Mouse (Mus musculus) intestine, postnatal 0 days (tissue): ENCODE data around the gene Klf8. TPM values are rescaled to one million over a fixed set of nuclear protein-coding genes. Genes with fewer than 3 reads are reported as not detected.
A peak's percentile ranks its signal among the peaks of the same experiment; 100 is the strongest.

Experiments used
- ATAC-seq: fragments of 200-750 bp; cut with Nextera tagmentation; 2 replicates; pipeline ENCODE4 v1.8.0; 2017; ENCODE audit warnings: mild to moderate bottlenecking, moderate TSS enrichment, moderate library complexity
- H3K27ac ChIP-seq: fragments of 300-500 bp; sonication (generic); 2 replicates; pipeline ENCODE4 v1.5.1; 2014; ENCODE audit warnings: mild to moderate bottlenecking, low read depth, low read length, moderate library complexity
- H3K27me3 ChIP-seq: fragments of 300-500 bp; sonication (generic); replicated peaks from 2 replicates; pipeline ENCODE4 v1.6.1; 2014; ENCODE audit warnings: low read length, mixed read lengths; ENCODE audit not compliant: control insufficient read depth, insufficient read depth
- H3K36me3 ChIP-seq: fragments of 300-500 bp; sonication (generic); 2 replicates; pipeline ENCODE4 v1.6.1; 2014; ENCODE audit warnings: mild to moderate bottlenecking, moderate library complexity; ENCODE audit not compliant: control insufficient read depth, insufficient read depth
- H3K4me1 ChIP-seq: fragments of 300-500 bp; sonication (generic); replicated peaks from 2 replicates; pipeline ENCODE4 v1.6.1; 2014; ENCODE audit warnings: antibody characterized with exemption, low read length, mixed read lengths; ENCODE audit not compliant: control insufficient read depth, insufficient read depth
- H3K4me2 ChIP-seq: fragments of 300-500 bp; sonication (generic); replicated peaks from 2 replicates; pipeline ENCODE4 v1.6.1; 2014; ENCODE audit warnings: low read depth, mild to moderate bottlenecking, moderate library complexity
- H3K4me3 ChIP-seq: fragments of 300-500 bp; sonication (generic); 2 replicates; pipeline ENCODE4 v1.5.1; 2014; ENCODE audit warnings: low read depth, low read length
- H3K9ac ChIP-seq: fragments of 300-500 bp; sonication (generic); 2 replicates; pipeline ENCODE4 v1.6.1; 2014; ENCODE audit warnings: mild to moderate bottlenecking, low read depth, low read length
- H3K9me3 ChIP-seq: fragments of 300-500 bp; sonication (generic); 2 replicates; pipeline ENCODE4 v1.6.1; 2016; ENCODE audit warnings: mixed run types; ENCODE audit not compliant: control insufficient read depth
- CTCF ChIP-seq: sonication (generic); IDR thresholded peaks from 2 replicates; pipeline ENCODE4 v1.5.1; 2016; ENCODE audit warnings: low read depth, mild to moderate bottlenecking, control low read depth, antibody characterized with exemption, moderate library complexity
- WGBS: fragments of 180-500 bp; shearing (Covaris S2); extraction: QIAGEN DNeasy Blood & Tissue Kit; methylation state at CpG from one replicate; pipeline ENCODE4 v1.1.7; 2014; 5-methylcytosine and 5-hydroxymethylcytosine counted together
- polyA plus RNA-seq: library from polyadenylated mRNA; unstranded; fragments of >200 nt; fragmentation: Nextera tagmentation; extraction: Ambion mirVana; gene quantifications from 2 replicates; pipeline ENCODE4 v1.2.1, GENCODE M21; 2015

The Klf8 gene
- polyA plus RNA-seq, 1 experiment from 2014 or later: 0.33 TPM

DNA sequence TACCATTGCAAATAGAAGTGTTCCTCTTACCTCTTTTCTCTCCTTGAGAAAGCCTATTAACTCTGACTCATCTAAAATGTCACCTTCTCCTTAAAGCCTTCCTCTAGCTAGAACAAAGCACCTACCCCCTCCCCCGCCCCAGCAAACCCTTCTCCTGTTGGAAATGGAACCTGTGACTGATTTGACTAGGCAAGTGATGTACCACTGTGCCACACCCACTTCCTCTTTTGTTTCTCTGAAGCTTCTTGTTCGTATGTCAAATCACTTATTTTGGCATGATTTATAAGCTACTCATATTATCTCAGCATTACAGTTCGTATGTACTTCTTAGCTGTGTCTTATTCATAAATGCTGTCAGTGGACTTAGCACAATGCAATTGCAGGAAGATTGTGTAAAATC, 144.5 kb downstream of the Klf8 start:
- Histone ChIP-seq H3K27ac (no peak overlapping the region), H3K36me3 (no peaks in the 10 kb centered on the region), H3K9me3 (no peaks in the 10 kb centered on the region), H3K4me1 (no peaks in the 10 kb centered on the region), H3K9ac (no peak overlapping the region), H3K27me3 (no peaks in the 10 kb centered on the region), H3K4me2 (no peak overlapping the region), H3K4me3 (no peak overlapping the region)
- WGBS: 69% methylated on average over 3 of the region's 3 CpGs
- no peak for ATAC-seq
- no peak for TF ChIP-seq CTCF

DNA sequence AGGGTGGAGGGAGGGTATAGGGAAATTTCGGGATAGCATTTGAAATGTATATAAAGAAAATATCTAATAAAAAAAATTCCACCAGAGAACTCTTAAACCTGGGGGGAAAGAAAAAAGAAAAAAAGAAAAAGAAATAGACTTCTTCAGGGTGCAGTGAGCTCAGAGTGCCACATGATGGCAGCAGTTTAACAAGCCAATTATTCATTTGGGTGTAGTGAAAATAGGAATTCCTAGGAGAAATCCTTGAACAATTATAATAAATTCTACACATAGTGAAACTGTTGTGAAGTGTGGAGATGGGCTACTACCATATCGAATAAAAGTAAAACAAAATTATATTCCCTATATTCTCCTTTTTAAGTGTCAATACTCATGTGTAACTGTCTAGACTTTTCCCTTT, 152.0 kb downstream of the Klf8 start:
- no peak overlapping the region for H3K9ac ChIP-seq
- H3K27ac ChIP-seq: no peak overlapping the region
- no peaks in the 10 kb centered on the region for H3K9me3 ChIP-seq
- no peaks in the 10 kb centered on the region for H3K4me1 ChIP-seq
- ATAC-seq: no peak
- H3K4me3 ChIP-seq: no peak overlapping the region
- no peaks in the 10 kb centered on the region for H3K36me3 ChIP-seq
- no peak overlapping the region for H3K4me2 ChIP-seq
- peak; percentile 68 for TF ChIP-seq CTCF
- WGBS: 48% methylated on average over 2 of the region's 2 CpGs
- H3K27me3 ChIP-seq: no peaks in the 10 kb centered on the region

DNA sequence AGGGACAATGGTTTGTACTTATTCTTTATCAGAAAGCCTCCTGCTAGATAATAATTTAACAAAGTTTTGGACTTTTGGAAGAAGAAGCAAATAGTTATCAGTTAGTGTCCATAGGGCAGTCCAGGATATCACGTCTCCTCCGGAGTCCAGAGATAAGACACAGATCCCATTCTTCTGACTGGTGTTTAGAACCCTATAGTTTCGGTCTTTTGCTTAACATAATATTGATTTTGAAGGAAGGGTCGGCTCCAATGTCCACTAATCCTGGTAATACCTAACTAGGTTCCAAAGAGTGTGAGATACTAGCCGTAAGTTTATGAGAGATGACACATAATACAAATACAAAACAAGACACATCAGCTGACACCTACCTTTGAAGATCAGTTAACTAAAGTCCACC, 179.8 kb downstream of the Klf8 start:
- Histone ChIP-seq H3K4me1 (no peaks in the 10 kb centered on the region), H3K27me3 (no peaks in the 10 kb centered on the region), H3K36me3 (no peaks in the 10 kb centered on the region), H3K4me3 (no peak overlapping the region), H3K27ac (no peak overlapping the region), H3K9ac (no peak overlapping the region), H3K9me3 (no peaks in the 10 kb centered on the region), H3K4me2 (no peak overlapping the region)
- TF ChIP-seq CTCF: no peak
- WGBS: 45% methylated on average over 5 of the region's 5 CpGs
- peak; percentile 38; the same call in 1 of the 2 replicates for ATAC-seq

DNA sequence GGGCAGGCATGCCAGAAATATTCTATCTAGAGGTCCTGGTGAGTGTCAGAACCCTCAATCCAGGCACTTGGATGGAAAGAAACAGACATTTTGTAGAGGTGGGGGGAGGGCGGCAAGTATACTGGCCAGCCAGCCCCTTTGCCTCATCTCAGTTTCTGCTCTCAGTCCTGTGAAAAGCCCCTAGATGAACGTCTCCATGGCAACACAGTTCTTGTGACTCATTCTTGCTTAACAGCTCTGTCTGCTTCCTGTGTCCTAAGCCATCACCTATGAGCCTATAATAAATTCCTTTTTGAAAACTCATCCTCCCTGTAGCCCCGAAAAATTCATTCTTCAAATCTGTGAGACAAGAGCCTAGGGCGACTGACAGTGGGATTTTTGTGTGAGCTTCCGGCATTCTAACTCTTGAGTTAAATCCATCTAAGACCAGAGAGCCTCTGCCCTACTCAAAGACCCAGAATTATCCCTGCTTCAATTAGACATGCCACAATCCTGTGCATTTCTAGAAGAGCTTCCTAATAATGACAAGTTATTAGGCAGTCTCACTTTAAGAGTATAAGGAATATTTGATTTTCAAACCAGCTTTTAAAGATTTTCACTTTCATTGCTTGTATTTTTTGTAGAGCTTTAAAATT, 196.5 kb downstream of the Klf8 start:
- 45% methylated on average over 5 of the region's 5 CpGs for WGBS

DNA sequence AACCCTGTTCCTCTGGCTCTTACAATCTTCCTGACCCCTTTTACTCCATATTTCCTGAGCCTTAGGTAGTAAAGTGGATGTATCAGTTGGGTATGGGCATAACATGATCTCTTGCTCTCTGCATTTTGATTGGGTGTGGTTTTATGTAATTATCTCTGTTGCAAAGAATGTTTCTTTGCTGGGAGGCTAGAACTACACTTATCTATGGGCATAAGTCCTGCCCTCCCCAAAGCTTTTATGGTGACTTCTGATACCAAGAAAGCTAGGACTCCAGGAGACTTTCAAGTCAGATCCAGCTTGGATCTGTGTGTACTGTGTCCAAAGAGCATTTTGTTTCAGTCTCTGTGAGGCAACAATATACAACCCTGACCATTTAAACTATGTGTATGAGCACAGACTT, 202.3 kb downstream of the Klf8 start:
- ATAC-seq: no peak
- Histone ChIP-seq H3K9me3 (no peaks in the 10 kb centered on the region), H3K27ac (no peak overlapping the region), H3K4me1 (no peaks in the 10 kb centered on the region), H3K27me3 (no peaks in the 10 kb centered on the region), H3K4me3 (no peak overlapping the region), H3K36me3 (no peaks in the 10 kb centered on the region), H3K9ac (no peak overlapping the region), H3K4me2 (no peak overlapping the region)
- TF ChIP-seq CTCF: no peak

More for the DNA sequence above, 196.5 kb downstream of the Klf8 start:
- Histone ChIP-seq H3K4me1 (no peaks in the 10 kb centered on the region), H3K9ac (no peak overlapping the region), H3K4me2 (no peak overlapping the region), H3K4me3 (no peak overlapping the region), H3K27ac (no peak overlapping the region), H3K27me3 (no peaks in the 10 kb centered on the region), H3K9me3 (no peaks in the 10 kb centered on the region), H3K36me3 (no peaks in the 10 kb centered on the region)
- TF ChIP-seq CTCF: no peak
- no peak for ATAC-seq

DNA sequence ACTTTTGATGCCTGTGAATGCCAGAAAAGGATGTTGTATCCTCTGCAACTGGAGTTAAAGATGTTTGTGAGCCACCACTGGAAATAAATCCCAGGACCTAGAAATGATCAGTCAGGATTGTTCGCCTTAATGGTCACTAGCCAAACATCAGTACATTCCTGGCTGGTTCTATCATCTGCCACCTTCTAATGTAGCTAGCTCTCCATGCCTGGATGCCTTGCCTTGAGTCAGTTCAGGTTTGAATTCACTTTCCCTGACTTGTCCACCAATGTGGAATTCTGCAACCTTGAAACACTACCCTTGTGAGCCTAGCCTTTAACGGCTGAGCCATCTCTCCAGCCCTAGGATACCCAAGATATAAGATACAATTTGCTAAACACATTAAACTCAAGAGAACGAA, 202.8 kb downstream of the Klf8 start:
- Histone ChIP-seq H3K4me2 (no peak overlapping the region), H3K4me3 (no peak overlapping the region), H3K27me3 (no peaks in the 10 kb centered on the region), H3K9me3 (no peaks in the 10 kb centered on the region), H3K4me1 (no peaks in the 10 kb centered on the region), H3K27ac (no peak overlapping the region), H3K9ac (no peak overlapping the region), H3K36me3 (no peaks in the 10 kb centered on the region)
- no peak for TF ChIP-seq CTCF
- WGBS: 82% methylated on average over 3 of the region's 3 CpGs
- no peak for ATAC-seq

Other genes with a start within 250 kb of the Klf8 start
- 0.20 and 0.43 TPM in 2 replicates for gene Usp51, start 231.0 kb upstream of the Klf8 start, polyA plus RNA-seq
- gene Mageh1, start 199.9 kb upstream of the Klf8 start, polyA plus RNA-seq: 22.4 and 23.8 TPM in 2 replicates
- gene Foxr2, start 118.7 kb upstream of the Klf8 start, polyA plus RNA-seq: not detected in 2 replicates
- gene Rragb, start 97.5 kb upstream of the Klf8 start, polyA plus RNA-seq: 0.65 and 0.68 TPM in 2 replicates